In the genomic region with DNA sequence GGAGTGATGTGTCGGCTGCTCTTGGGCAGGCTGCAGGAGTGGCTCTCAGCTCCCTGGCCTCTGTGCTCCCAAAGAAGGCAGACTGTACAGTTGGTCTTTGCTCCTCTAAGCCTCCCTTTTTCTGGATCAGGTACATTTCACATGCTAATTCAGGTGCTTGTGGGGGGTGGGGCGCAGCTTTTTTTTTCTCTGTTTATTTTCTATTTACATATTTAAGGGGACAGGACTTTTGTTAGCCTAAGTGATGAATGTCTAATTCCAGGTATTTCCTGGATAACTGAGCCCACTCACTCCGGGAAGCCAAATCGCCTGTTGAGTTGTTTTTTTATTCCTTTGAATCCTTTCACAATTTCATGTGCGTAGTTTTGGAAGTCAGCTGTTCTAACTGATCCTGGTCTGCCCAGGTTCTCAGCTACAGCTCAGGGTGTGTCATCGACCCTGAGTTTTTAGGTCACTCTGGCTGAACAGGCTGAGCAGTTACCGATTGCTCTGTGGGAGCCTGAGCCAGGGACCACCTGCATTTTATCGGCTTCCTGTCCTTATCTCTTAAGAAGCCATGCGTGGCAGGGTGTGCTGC, we compare ENCODE assay signal across 15 mouse cellular contexts. TPM values are rescaled to one million over a fixed set of nuclear protein-coding genes. Genes with fewer than 3 reads are reported as not detected.
DNase-seq lines count a peak whose midpoint lies in the region; ATAC-seq and TF ChIP-seq lines count a peak whose summit lies in the region.
"Had no signal": no experiment of that assay in that cellular context is flagged by ENCODE, and none has a peak within 500 bp of the region (broad histone marks: within the 10 kb centered on the region; RNA-seq: fewer than 3 reads in every experiment).

No protein-coding gene starts in this region.

- ATAC-seq in limb, embryonic 15.5 days (ENCODE audit: insufficient number of reproducible peaks, low FRiP score, low TSS enrichment, low read depth), result no peak
- peak; percentile 34; the same call in 1 of the 2 replicates for ATAC-seq in intestine, embryonic 16.5 days
- no peak for ATAC-seq in inflammation-experienced regulatory T-cells, adult 6 months
- ATAC-seq: forebrain, embryonic 14.5 days; liver, embryonic 12.5 days had no signal

- WGBS in limb, embryonic 15.5 days, result 46% methylated on average over 9 of the region's 9 CpGs
- 32% methylated on average over 9 of the region's 9 CpGs for WGBS in limb, embryonic 10.5 days
- WGBS in intestine, embryonic 16.5 days, result 30% methylated on average over 9 of the region's 9 CpGs
- 22% methylated on average over 9 of the region's 9 CpGs for WGBS in small intestine, adult 2 months

- no peak for TF ChIP-seq CTCF in small intestine, adult 2 months (IDR thresholded peaks at IDR 0.05; ENCODE audit: extremely low read depth, insufficient read length, insufficient replicate concordance, low read depth, low read length)

- no peak overlapping the region for H3K9ac ChIP-seq in limb, embryonic 15.5 days
- no peak overlapping the region for H3K9ac ChIP-seq in intestine, embryonic 16.5 days (ENCODE audit: low read depth, low read length)
- H3K9ac ChIP-seq: hindbrain, embryonic 12.5 days; liver, embryonic 12.5 days; neural tube, embryonic 12.5 days had no signal

- TF ChIP-seq POLR2A in small intestine, adult 2 months (IDR thresholded peaks at IDR 0.05; ENCODE audit: low read depth, low read length), result no peak

- H3K27ac ChIP-seq in limb, embryonic 15.5 days, result peak overlapping the region; percentile 50
- no peak overlapping the region for H3K27ac ChIP-seq in limb, embryonic 10.5 days
- peak overlapping the region; percentile 47 for H3K27ac ChIP-seq in intestine, embryonic 16.5 days (ENCODE audit: low read length)
- peak overlapping the region; percentile 35; the same call in 1 of the 2 replicates for H3K27ac ChIP-seq in small intestine, adult 2 months (ENCODE audit: insufficient read depth, low read depth, low read length)
- H3K27ac ChIP-seq: hindbrain, embryonic 12.5 days; liver, embryonic 12.5 days; neural tube, embryonic 12.5 days had no signal

- peaks cover 70% of the 10 kb centered on the region for H3K4me1 ChIP-seq in limb, embryonic 15.5 days
- H3K4me1 ChIP-seq in limb, embryonic 10.5 days, result peaks cover 99% of the 10 kb centered on the region
- H3K4me1 ChIP-seq in intestine, embryonic 16.5 days (ENCODE audit: control insufficient read depth, insufficient read depth, low read length), result peaks cover 75% of the 10 kb centered on the region
- peaks cover 33% of the 10 kb centered on the region for H3K4me1 ChIP-seq in small intestine, adult 2 months (ENCODE audit: control insufficient read depth, insufficient read depth, insufficient read length, low read length)

- no peaks in the 10 kb centered on the region for H3K27me3 ChIP-seq in limb, embryonic 15.5 days
- H3K27me3 ChIP-seq in limb, embryonic 10.5 days (ENCODE audit: low read depth, poor library complexity, severe bottlenecking), result no peaks in the 10 kb centered on the region
- no peaks in the 10 kb centered on the region for H3K27me3 ChIP-seq in intestine, embryonic 16.5 days (replicated peaks; ENCODE audit: control insufficient read depth, insufficient read depth, low read length)
- no peaks in the 10 kb centered on the region for H3K27me3 ChIP-seq in small intestine, adult 2 months (ENCODE audit: control insufficient read depth, insufficient read depth, low read length)
- H3K27me3 ChIP-seq: hindbrain, embryonic 12.5 days; neural tube, embryonic 12.5 days had no signal

- DNase-seq in adrenal gland, adult (ENCODE audit: inconsistent age in 2 of 2, low spot score in 1 of 2), result peak; percentile 51 to 86
- no peak for DNase-seq in adrenal gland, adult 18-20 months (ENCODE audit: low spot score in 2 of 2)
- no peak for DNase-seq in limb, embryonic 10.5 days (ENCODE audit: low spot score)
- no peak for DNase-seq in adipocyte (ENCODE audit: low spot score)
- DNase-seq: cerebellum, adult 9-11 months; gastrocnemius, postnatal 10 days; right cerebral cortex, adult 18-20 months had no signal

- H3K9me3 ChIP-seq in limb, embryonic 15.5 days, result no peaks in the 10 kb centered on the region
- H3K9me3 ChIP-seq in limb, embryonic 10.5 days (replicated peaks), result no peaks in the 10 kb centered on the region
- H3K9me3 ChIP-seq in intestine, embryonic 16.5 days (ENCODE audit: control insufficient read depth, low read length), result no peaks in the 10 kb centered on the region
- H3K9me3 ChIP-seq: hindbrain, embryonic 12.5 days; liver, embryonic 12.5 days; neural tube, embryonic 12.5 days had no signal

- no peaks in the 10 kb centered on the region for H3K36me3 ChIP-seq in limb, embryonic 15.5 days
- H3K36me3 ChIP-seq in limb, embryonic 10.5 days, result no peaks in the 10 kb centered on the region
- H3K36me3 ChIP-seq in intestine, embryonic 16.5 days (ENCODE audit: control insufficient read depth, insufficient read depth, low read length), result no peaks in the 10 kb centered on the region
- no peaks in the 10 kb centered on the region for H3K36me3 ChIP-seq in small intestine, adult 2 months (ENCODE audit: control insufficient read depth, insufficient read depth, low read length)
- H3K36me3 ChIP-seq: hindbrain, embryonic 12.5 days; liver, embryonic 12.5 days; neural tube, embryonic 12.5 days had no signal

- H3K4me2 ChIP-seq in limb, embryonic 15.5 days, result no peak overlapping the region
- H3K4me2 ChIP-seq in intestine, embryonic 16.5 days (ENCODE audit: low read depth, low read length), result no peak overlapping the region
- H3K4me2 ChIP-seq: hindbrain, embryonic 12.5 days; liver, embryonic 12.5 days; neural tube, embryonic 12.5 days had no signal

- H3K4me3 ChIP-seq in limb, embryonic 15.5 days, result no peak overlapping the region
- H3K4me3 ChIP-seq in limb, embryonic 10.5 days, result no peak overlapping the region
- no peak overlapping the region for H3K4me3 ChIP-seq in intestine, embryonic 16.5 days (ENCODE audit: low read length)
- H3K4me3 ChIP-seq in small intestine, adult 2 months (ENCODE audit: low read depth, low read length), result no peak overlapping the region
- H3K4me3 ChIP-seq: hindbrain, embryonic 12.5 days; liver, embryonic 12.5 days; neural tube, embryonic 12.5 days had no signal

RNA-seq across cellular contexts. Expression of a gene that starts 9.4 kb away (rescaled TPM):
- total RNA-seq in adrenal gland, adult 18-20 months (2021), result 100 to 1,000 TPM; 103 to 120 TPM
- polyA plus RNA-seq in limb, embryonic 15.5 days (2015; fragmentation: Nextera tagmentation; extraction: Ambion mirVana), result 22.6 and 24.5 TPM in 2 replicates
- polyA plus RNA-seq in limb, embryonic 10.5 days (2016; fragmentation: Nextera tagmentation; extraction: Ambion mirVana), result 12.7 and 17.3 TPM in 2 replicates
- polyA plus RNA-seq in intestine, embryonic 16.5 days (2015; fragmentation: Nextera tagmentation; extraction: Ambion mirVana), result 9.5 and 10.9 TPM in 2 replicates
- polyA plus RNA-seq in small intestine, adult 2 months (2012; rRNA removed), result 3.7 and 4.0 TPM in 2 replicates
- polyA plus RNA-seq in inflammation-experienced regulatory T-cells, adult 6 months (2017; shearing (Covaris generic)), result under 1 TPM in 2 of 3 experiments, not detected in 1; 0.36 to 0.39 TPM

Comparison
In these comparisons a context has a peak if more than half of its experiments do, and no peak if none do; other contexts are left out.
1. DNase-seq: peak in adrenal gland, adult (2 of 2); none in adrenal gland, adult 18-20 months (0 of 2), limb, embryonic 10.5 days (single experiment) and adipocyte (single experiment).